Mouse (Mus musculus) cerebellum, adult 8-10 months (tissue): Measurements from ENCODE around the gene Tmem39a.

ENCODE experiments used
- DNase-seq: peaks from one replicate; pipeline ENCODE4 v3.0.0; 2022

Gene Tmem39a

GRCm38 (mm10) chr16:38591506-38591905, 33.0 kb downstream of the Tmem39a start:
- DNase-seq, result no peak

GRCm38 (mm10) chr16:38592026-38592678, 33.7 kb downstream of the Tmem39a start:
- no peak for DNase-seq

- no peak for DNase-seq
Measured at GRCm38 (mm10) chr16:38592946-38593345, 34.4 kb downstream of the Tmem39a start.

GRCm38 (mm10) chr16:38594435-38594834, 35.9 kb downstream of the Tmem39a start:
- DNase-seq, result no peak

- no peak for DNase-seq
Measured at GRCm38 (mm10) chr16:38596099-38596498, 37.6 kb downstream of the Tmem39a start.

- no peak for DNase-seq
Measured at GRCm38 (mm10) chr16:38596651-38597050, 38.2 kb downstream of the Tmem39a start.

GRCm38 (mm10) chr16:38598986-38599680, 40.6 kb downstream of the Tmem39a start:
- no peak for DNase-seq

- DNase-seq, result peak; percentile 9
Measured at GRCm38 (mm10) chr16:38602989-38603804, 44.7 kb downstream of the Tmem39a start.

- no peak for DNase-seq
Measured at GRCm38 (mm10) chr16:38606509-38606908, 48.0 kb downstream of the Tmem39a start.

- DNase-seq, result no peak
Measured at GRCm38 (mm10) chr16:38608687-38609086, 50.2 kb downstream of the Tmem39a start.

GRCm38 (mm10) chr16:38609092-38609491, 50.6 kb downstream of the Tmem39a start:
- no peak for DNase-seq

- DNase-seq, result no peak
Measured at GRCm38 (mm10) chr16:38612646-38613045, 54.1 kb downstream of the Tmem39a start.

- no peak for DNase-seq
Measured at GRCm38 (mm10) chr16:38613646-38614045, 55.1 kb downstream of the Tmem39a start.

GRCm38 (mm10) chr16:38617977-38618376, 59.5 kb downstream of the Tmem39a start:
- no peak for DNase-seq

GRCm38 (mm10) chr16:38619054-38619453, 60.6 kb downstream of the Tmem39a start:
- DNase-seq, result peak; percentile 52

GRCm38 (mm10) chr16:38620696-38621450, 62.4 kb downstream of the Tmem39a start:
- no peak for DNase-seq

GRCm38 (mm10) chr16:38622283-38622682, 63.8 kb downstream of the Tmem39a start:
- no peak for DNase-seq

GRCm38 (mm10) chr16:38624303-38624702, 65.8 kb downstream of the Tmem39a start:
- no peak for DNase-seq

GRCm38 (mm10) chr16:38625411-38625810, 66.9 kb downstream of the Tmem39a start:
- no peak for DNase-seq

- no peak for DNase-seq
Measured at GRCm38 (mm10) chr16:38625811-38626369, 67.4 kb downstream of the Tmem39a start.

- peak; percentile 9 for DNase-seq
Measured at GRCm38 (mm10) chr16:38632147-38632546, 73.6 kb downstream of the Tmem39a start.

GRCm38 (mm10) chr16:38635833-38636390, 77.4 kb downstream of the Tmem39a start:
- no peak for DNase-seq
